ENCODE assay signal across 7 mouse cellular contexts in genomic region chr8:20812164-20812872, GRCm38 (mm10).
A peak's percentile ranks its signal among the peaks of the same experiment; 100 is the strongest.
DNase-seq lines count a peak whose midpoint lies in the region.
"Not testable (repeated sequence)": the region's sequence is repeated elsewhere in the genome, so short reads cannot be mapped to it uniquely, and the experiment has no call there.

No protein-coding gene starts in this region.

- not testable (repeated sequence) for H3K9me3 ChIP-seq in heart, embryonic 10.5 days

- intact Hi-C loops in left cerebral cortex, postnatal 4 days (cut with DNase I) = not testable (repeated sequence)

- H3K36me3 ChIP-seq in heart, embryonic 10.5 days = not testable (repeated sequence)

- not testable (repeated sequence) for H3K27ac ChIP-seq in heart, embryonic 10.5 days

- H3K4me3 ChIP-seq in heart, embryonic 10.5 days = not testable (repeated sequence)

- H3K4me1 ChIP-seq in heart, embryonic 10.5 days = not testable (repeated sequence)

- not testable (repeated sequence) for H3K27me3 ChIP-seq in heart, embryonic 10.5 days (ENCODE audit: insufficient read depth, poor library complexity, severe bottlenecking)

- WGBS in heart, embryonic 10.5 days = 74% methylated on average over 11 of the region's 11 CpGs

- peak; percentile 30 for DNase-seq in R1 (ENCODE audit: low read depth, low spot score)
- DNase-seq in frontal cortex, postnatal 25 days (ENCODE audit: low spot score in 2 of 2) = peak; percentile 8 to 13
- peak; percentile 69 for DNase-seq in heart, embryonic 10.5 days (ENCODE audit: low spot score)
- DNase-seq in kidney, postnatal 4 days = peak; percentile 2 to 5
- peak; percentile 1 for DNase-seq in left cerebral cortex, postnatal 4 days
- DNase-seq in right cerebral cortex, postnatal 10 days (ENCODE audit: low spot score in 2 of 2) = peak; percentile 18 to 19
- DNase-seq in thymus, postnatal 14 days = peak; percentile 7

Comparison
In these comparisons a context has a peak if more than half of its experiments do, and no peak if none do; other contexts are left out.
1. DNase-seq: peak in every context shown above with its lines; median percentile 69 in heart, embryonic 10.5 days; 30 in R1; 18 in right cerebral cortex, postnatal 10 days; 10 in frontal cortex, postnatal 25 days; 7 in thymus, postnatal 14 days; 4 in kidney, postnatal 4 days; 1 in left cerebral cortex, postnatal 4 days.